Mouse (Mus musculus) midbrain, postnatal 0 days (tissue): ENCODE measurements around the gene Car15. TPM values are rescaled to one million over a fixed set of nuclear protein-coding genes. Genes with fewer than 3 reads are reported as not detected.

Experiments used
- ATAC-seq: fragments of 200-750 bp; cut with Nextera tagmentation; 2 replicates; pipeline ENCODE4 v1.8.0; 2017; ENCODE audit warnings: moderate number of reproducible peaks, mild to moderate bottlenecking, moderate TSS enrichment, moderate library complexity; ENCODE audit not compliant: low FRiP score
- DNase-seq: peaks from one replicate; pipeline ENCODE4 v3.0.0-alpha.2; 2015; ENCODE audit warnings: low spot score
- H3K27ac ChIP-seq: fragments of 300-500 bp; sonication (generic); 2 replicates; pipeline ENCODE4 v1.5.1; 2014; ENCODE audit warnings: low read depth, mild to moderate bottlenecking, low read length, mixed read lengths
- H3K27me3 ChIP-seq: fragments of 300-500 bp; sonication (generic); 2 replicates; pipeline ENCODE4 v1.6.1; 2014; ENCODE audit warnings: low read length, control low read depth, mixed read lengths; ENCODE audit not compliant: insufficient read depth
- H3K36me3 ChIP-seq: fragments of 300-500 bp; sonication (generic); 2 replicates; pipeline ENCODE4 v1.6.1; 2014; ENCODE audit warnings: low read length, control low read depth, mixed read lengths; ENCODE audit not compliant: insufficient read depth
- H3K4me1 ChIP-seq: fragments of 300-500 bp; sonication (generic); 2 replicates; pipeline ENCODE4 v1.6.1; 2014; ENCODE audit warnings: mild to moderate bottlenecking, control low read depth, antibody characterized with exemption, low read length, mixed read lengths; ENCODE audit not compliant: insufficient read depth
- H3K4me2 ChIP-seq: fragments of 300-500 bp; sonication (generic); 2 replicates; pipeline ENCODE4 v1.6.1; 2014; ENCODE audit warnings: low read depth, mild to moderate bottlenecking, low read length, mixed read lengths; ENCODE audit not compliant: poor library complexity, severe bottlenecking
- H3K4me3 ChIP-seq: fragments of 300-500 bp; sonication (generic); 2 replicates; pipeline ENCODE4 v1.5.1; 2014; ENCODE audit warnings: low read depth, mild to moderate bottlenecking, low read length, moderate library complexity
- H3K9ac ChIP-seq: fragments of 300-500 bp; sonication (generic); replicated peaks from 2 replicates; pipeline ENCODE4 v1.6.1; 2014; ENCODE audit warnings: mild to moderate bottlenecking, low read length, moderate library complexity, mixed read lengths; ENCODE audit not compliant: poor library complexity, severe bottlenecking
- H3K9me3 ChIP-seq: fragments of 300-500 bp; sonication (generic); 2 replicates; pipeline ENCODE4 v1.6.1; 2016; ENCODE audit warnings: low read length, control low read depth
- CTCF ChIP-seq: IDR thresholded peaks from 2 replicates; pipeline ENCODE4 v1.5.1; 2016; ENCODE audit warnings: antibody characterized with exemption, mild to moderate bottlenecking
- WGBS: fragments of 180-500 bp; shearing (Covaris S2); extraction: QIAGEN DNeasy Blood & Tissue Kit; methylation state at CpG from one replicate; pipeline ENCODE4 v1.1.7; 2014; 5-methylcytosine and 5-hydroxymethylcytosine counted together
- polyA plus RNA-seq: library from polyadenylated mRNA; unstranded; fragments of >200 nt; fragmentation: Nextera tagmentation; extraction: Ambion mirVana; gene quantifications from 2 replicates; pipeline ENCODE4 v1.2.1, GENCODE M21; 2015
- total RNA-seq: library from RNA; depleted of rRNA; stranded (reverse); fragments of >200 nt; gene quantifications from 2 replicates; pipeline ENCODE4 v1.2.3, GENCODE M21; 2014

The Car15 gene
- total and polyA plus RNA-seq, 2 experiments from 2014 or later = 1.7 to 12.8 TPM

GRCm38 (mm10) chr16:17803675-17804448 lies 34.3 kb downstream of the Car15 start:
- Histone ChIP-seq H3K27me3 (peaks cover 67% of the 10 kb centered on the region), H3K27ac (no peak overlapping the region), H3K9me3 (no peaks in the 10 kb centered on the region), H3K4me2 (peak overlapping the region; percentile 75), H3K9ac (0 out of 2 replicates have a peak overlapping the region, but pooled peaks have one; percentile 24), H3K4me3 (peak overlapping the region; percentile 41), H3K4me1 (peaks cover 31% of the 10 kb centered on the region), H3K36me3 (no peaks in the 10 kb centered on the region)
- TF ChIP-seq CTCF = no peak
- DNase-seq (no peak), ATAC-seq (no peak)
- WGBS = 9% methylated on average over 33 of the region's 33 CpGs

GRCm38 (mm10) chr16:17802839-17803674 lies 35.1 kb downstream of the Car15 start:
- peak; percentile 14 for TF ChIP-seq CTCF
- no peaks in the 10 kb centered on the region for H3K36me3 ChIP-seq
- no peak overlapping the region for H3K27ac ChIP-seq
- peak overlapping the region; percentile 54 for H3K9ac ChIP-seq
- no peaks in the 10 kb centered on the region for H3K9me3 ChIP-seq
- 3% methylated on average over 83 of the region's 83 CpGs for WGBS
- peaks cover 33% of the 10 kb centered on the region for H3K4me1 ChIP-seq
- peak overlapping the region; percentile 75 for H3K4me2 ChIP-seq
- peaks cover 70% of the 10 kb centered on the region for H3K27me3 ChIP-seq
- DNase-seq (peak; percentile 47), ATAC-seq (peak; percentile 29; the same call in 1 of the 2 replicates)
- peak overlapping the region; percentile 41 for H3K4me3 ChIP-seq

- WGBS = 3% methylated on average over 18 of the region's 18 CpGs
- peak overlapping the region; percentile 54 for H3K9ac ChIP-seq
- 0 out of 2 replicates have a peak, but pooled peaks have one; percentile 0 for ATAC-seq
Measured at GRCm38 (mm10) chr16:17802456-17802838, 35.7 kb downstream of the Car15 start.

GRCm38 (mm10) chr16:17801777-17802455 lies 36.2 kb downstream of the Car15 start:
- no peak for TF ChIP-seq CTCF
- Histone ChIP-seq H3K4me3 (peak overlapping the region; percentile 41; the same call in 1 of the 2 replicates), H3K27me3 (peaks cover 78% of the 10 kb centered on the region), H3K9ac (no peak overlapping the region), H3K4me2 (peak overlapping the region; percentile 75), H3K4me1 (peaks cover 30% of the 10 kb centered on the region), H3K36me3 (no peaks in the 10 kb centered on the region), H3K27ac (no peak overlapping the region), H3K9me3 (no peaks in the 10 kb centered on the region)
- WGBS = 4% methylated on average over 7 of the region's 7 CpGs
- DNase-seq (no peak), ATAC-seq (no peak)

More at GRCm38 (mm10) chr16:17802456-17802838, 35.7 kb downstream of the Car15 start:
- no peak for DNase-seq
- Histone ChIP-seq H3K9me3 (no peaks in the 10 kb centered on the region), H3K27ac (no peak overlapping the region), H3K36me3 (no peaks in the 10 kb centered on the region), H3K27me3 (peaks cover 74% of the 10 kb centered on the region), H3K4me3 (peak overlapping the region; percentile 41), H3K4me2 (peak overlapping the region; percentile 75), H3K4me1 (peaks cover 30% of the 10 kb centered on the region)
- no peak for TF ChIP-seq CTCF

- Histone ChIP-seq H3K27ac (no peak overlapping the region), H3K4me1 (peaks cover 22% of the 10 kb centered on the region), H3K4me3 (no peak overlapping the region), H3K4me2 (no peak overlapping the region), H3K27me3 (peaks cover 81% of the 10 kb centered on the region), H3K9ac (no peak overlapping the region), H3K36me3 (no peaks in the 10 kb centered on the region), H3K9me3 (no peaks in the 10 kb centered on the region)
- DNase-seq (no peak), ATAC-seq (no peak)
- TF ChIP-seq CTCF = no peak
Measured at GRCm38 (mm10) chr16:17799584-17799983, 38.6 kb downstream of the Car15 start.
